Mouse (Mus musculus): ENCODE data around the gene Akt1s1.

DNA sequence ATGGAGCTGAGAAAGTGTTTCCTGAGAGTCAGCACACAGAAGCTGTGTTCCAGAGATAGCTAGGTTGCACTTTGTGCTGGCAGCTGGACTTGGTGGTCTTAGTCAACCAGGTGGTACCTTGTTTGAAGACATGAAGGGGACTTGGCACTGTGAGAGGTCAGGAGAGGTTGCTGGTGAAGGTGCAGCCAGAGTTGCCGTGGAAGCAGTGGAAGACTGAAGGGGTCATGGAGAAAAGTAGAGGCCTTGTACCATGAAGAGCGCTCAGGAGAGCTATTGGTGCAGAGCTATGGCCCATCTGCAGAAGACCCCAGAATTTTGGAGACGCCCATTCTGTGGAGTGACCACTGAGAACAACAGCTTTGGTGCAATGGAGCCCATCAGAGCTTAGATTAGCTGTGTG is 39.3 kb upstream of the Akt1s1 start:
- TF ChIP-seq CTCF (IDR thresholded peaks at IDR 0.05; ENCODE audit: low read depth) = no peak
- no peak for TF ChIP-seq EP300 (IDR thresholded peaks at IDR 0.05; ENCODE audit: low read depth)

Measured in liver, embryonic 14.5 days (tissue).